Mouse (Mus musculus) kidney, embryonic 14.5 days (tissue): ENCODE measurements at regions not wholly inside any gene's neighbourhood (a gene's known extent, or its start where the extent isn't known, plus 50 kb on each side); places are given as distances from the start of the nearest gene placed in this dataset.

Source experiments
- ATAC-seq: fragments of 200-750 bp; cut with Nextera tagmentation; 2 replicates; pipeline ENCODE4 v1.8.0; 2017; ENCODE audit warnings: moderate number of reproducible peaks, mild to moderate bottlenecking, moderate TSS enrichment, moderate library complexity; ENCODE audit not compliant: low FRiP score, low TSS enrichment
- H3K27ac ChIP-seq: fragments of 300-500 bp; sonication (generic); 2 replicates; pipeline ENCODE4 v1.5.1; 2014; ENCODE audit warnings: low read depth, mild to moderate bottlenecking, low read length, moderate library complexity, mixed read lengths
- H3K27me3 ChIP-seq: fragments of 300-500 bp; sonication (generic); 2 replicates; pipeline ENCODE4 v1.6.1; 2014; ENCODE audit warnings: mild to moderate bottlenecking, low read length; ENCODE audit not compliant: control insufficient read depth, insufficient read depth
- H3K36me3 ChIP-seq: fragments of 300-500 bp; sonication (generic); 2 replicates; pipeline ENCODE4 v1.6.1; 2014; ENCODE audit warnings: low read length, mixed read lengths; ENCODE audit not compliant: control insufficient read depth, insufficient read depth
- H3K4me1 ChIP-seq: fragments of 300-500 bp; sonication (generic); 2 replicates; pipeline ENCODE4 v1.6.1; 2014; ENCODE audit warnings: low read length, mixed read lengths; ENCODE audit not compliant: control insufficient read depth, insufficient read depth
- H3K4me2 ChIP-seq: fragments of 300-500 bp; sonication (generic); replicated peaks from 2 replicates; pipeline ENCODE4 v1.6.1; 2014; ENCODE audit warnings: low read depth, mild to moderate bottlenecking, low read length
- H3K4me3 ChIP-seq: fragments of 300-500 bp; sonication (generic); 2 replicates; pipeline ENCODE4 v1.5.1; 2014; ENCODE audit warnings: mild to moderate bottlenecking, low read length
- H3K9ac ChIP-seq: fragments of 300-500 bp; sonication (generic); 2 replicates; pipeline ENCODE4 v1.6.1; 2014; ENCODE audit warnings: low read depth, mild to moderate bottlenecking, low read length, moderate library complexity
- H3K9me3 ChIP-seq: fragments of 300-500 bp; sonication (generic); 2 replicates; pipeline ENCODE4 v1.6.1; 2016; ENCODE audit warnings: low read length; ENCODE audit not compliant: control insufficient read depth
- WGBS: fragments of 180-500 bp; shearing (Covaris S2); extraction: QIAGEN DNeasy Blood & Tissue Kit; methylation state at CpG from one replicate; pipeline ENCODE4 v1.1.7; 2014; 5-methylcytosine and 5-hydroxymethylcytosine counted together

DNA sequence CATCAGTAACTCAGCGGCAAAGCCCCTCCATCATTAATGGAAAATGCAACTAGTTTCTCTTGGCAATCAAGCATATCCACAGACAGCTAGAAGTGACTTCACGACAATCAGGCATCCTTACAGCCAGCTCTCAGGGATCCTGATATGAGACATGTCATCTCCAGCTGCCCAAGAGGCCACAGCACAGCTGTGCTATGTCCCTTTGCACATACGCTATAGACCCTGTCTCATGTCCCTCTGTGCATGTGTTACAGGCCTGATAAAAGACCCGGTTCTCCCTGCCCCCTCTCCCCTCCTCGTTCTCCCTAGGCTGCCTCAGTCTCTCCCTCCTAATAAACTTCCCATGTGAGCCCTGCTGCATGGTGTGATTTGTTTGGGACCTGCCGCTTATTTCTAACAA is 561.5 kb downstream of the Mdfic start:
- Histone ChIP-seq H3K9me3 (no peaks in the 10 kb centered on the region), H3K4me2 (no peak overlapping the region), H3K4me3 (no peak overlapping the region), H3K36me3 (no peaks in the 10 kb centered on the region), H3K4me1 (no peaks in the 10 kb centered on the region), H3K9ac (no peak overlapping the region), H3K27ac (no peak overlapping the region), H3K27me3 (no peaks in the 10 kb centered on the region)
- 85% methylated on average over 6 of the region's 6 CpGs for WGBS
- no peak for ATAC-seq
